Mouse (Mus musculus): Measurements from ENCODE around the gene Tut1.

GRCm38 (mm10) chr19:8987816-8988215 lies 34.2 kb downstream of the Tut1 start:
- TF ChIP-seq CTCF (IDR thresholded peaks at IDR 0.05; ENCODE audit: control insufficient read depth, insufficient read depth, low read length) (no peak), POLR2A (IDR thresholded peaks at IDR 0.05; ENCODE audit: borderline replicate concordance, control insufficient read depth, low read depth, low read length) (no peak)
